Mouse (Mus musculus) lung, postnatal 0 days (tissue): Measurements from ENCODE around the gene Slc2a4. TPM values are rescaled to one million over a fixed set of nuclear protein-coding genes. Genes with fewer than 3 reads are reported as not detected.
A peak's percentile ranks its signal among the peaks of the same experiment; 100 is the strongest.
"Not testable (repeated sequence)": the region's sequence is repeated elsewhere in the genome, so short reads cannot be mapped to it uniquely, and the experiment has no call there.

ENCODE experiments used
- ATAC-seq: fragments of 200-750 bp; cut with Nextera tagmentation; 2 replicates; pipeline ENCODE4 v1.8.0; 2017; ENCODE audit warnings: moderate library complexity
- DNase-seq: peaks from one replicate; pipeline ENCODE4 v3.0.0-alpha.2; 2016; ENCODE audit warnings: low spot score
- H3K27ac ChIP-seq: fragments of 300-500 bp; sonication (generic); 2 replicates; pipeline ENCODE4 v1.5.1; 2014; ENCODE audit warnings: antibody characterized with exemption, mild to moderate bottlenecking, low read length, mixed read lengths
- H3K27me3 ChIP-seq: fragments of 300-500 bp; sonication (generic); replicated peaks from 2 replicates; pipeline ENCODE4 v1.6.1; 2014; ENCODE audit warnings: low read length, mixed read lengths; ENCODE audit not compliant: insufficient read depth
- H3K36me3 ChIP-seq: fragments of 300-500 bp; sonication (generic); 2 replicates; pipeline ENCODE4 v1.6.1; 2014; ENCODE audit warnings: low read length, mixed read lengths; ENCODE audit not compliant: insufficient read depth
- H3K4me1 ChIP-seq: fragments of 300-500 bp; sonication (generic); 2 replicates; pipeline ENCODE4 v1.6.1; 2014; ENCODE audit warnings: antibody characterized with exemption, low read depth, low read length, mixed read lengths; ENCODE audit not compliant: insufficient read depth
- H3K4me2 ChIP-seq: fragments of 300-500 bp; sonication (generic); replicated peaks from 2 replicates; pipeline ENCODE4 v1.6.1; 2014; ENCODE audit warnings: low read depth, mild to moderate bottlenecking, low read length, moderate library complexity, mixed read lengths
- H3K4me3 ChIP-seq: fragments of 300-500 bp; sonication (generic); 2 replicates; pipeline ENCODE4 v1.5.1; 2014; ENCODE audit warnings: low read depth, low read length
- H3K9ac ChIP-seq: fragments of 300-500 bp; sonication (generic); replicated peaks from 2 replicates; pipeline ENCODE4 v1.6.1; 2014; ENCODE audit warnings: low read depth, mild to moderate bottlenecking
- H3K9me3 ChIP-seq: fragments of 300-500 bp; sonication (generic); 2 replicates; pipeline ENCODE4 v1.6.1; 2016; ENCODE audit warnings: low read length, mixed read lengths
- CTCF ChIP-seq: IDR thresholded peaks from 2 replicates; pipeline ENCODE4 v1.5.1; 2016; ENCODE audit warnings: antibody characterized with exemption, mild to moderate bottlenecking
- EP300 ChIP-seq: IDR thresholded peaks from 2 replicates; pipeline ENCODE4 v1.6.1; 2016; ENCODE audit warnings: antibody characterized with exemption, mild to moderate bottlenecking, control low read depth
- WGBS: fragments of 180-500 bp; shearing (Covaris S2); extraction: QIAGEN DNeasy Blood & Tissue Kit; methylation state at CpG from one replicate; pipeline ENCODE4 v1.1.7; 2014; 5-methylcytosine and 5-hydroxymethylcytosine counted together
- polyA plus RNA-seq: library from polyadenylated mRNA; unstranded; fragments of >200 nt; fragmentation: Nextera tagmentation; extraction: Ambion mirVana; gene quantifications from 2 replicates; pipeline ENCODE4 v1.2.1, GENCODE M21; 2015

Gene Slc2a4
- polyA plus RNA-seq, 1 experiment from 2014 or later: 3.7 TPM

DNA sequence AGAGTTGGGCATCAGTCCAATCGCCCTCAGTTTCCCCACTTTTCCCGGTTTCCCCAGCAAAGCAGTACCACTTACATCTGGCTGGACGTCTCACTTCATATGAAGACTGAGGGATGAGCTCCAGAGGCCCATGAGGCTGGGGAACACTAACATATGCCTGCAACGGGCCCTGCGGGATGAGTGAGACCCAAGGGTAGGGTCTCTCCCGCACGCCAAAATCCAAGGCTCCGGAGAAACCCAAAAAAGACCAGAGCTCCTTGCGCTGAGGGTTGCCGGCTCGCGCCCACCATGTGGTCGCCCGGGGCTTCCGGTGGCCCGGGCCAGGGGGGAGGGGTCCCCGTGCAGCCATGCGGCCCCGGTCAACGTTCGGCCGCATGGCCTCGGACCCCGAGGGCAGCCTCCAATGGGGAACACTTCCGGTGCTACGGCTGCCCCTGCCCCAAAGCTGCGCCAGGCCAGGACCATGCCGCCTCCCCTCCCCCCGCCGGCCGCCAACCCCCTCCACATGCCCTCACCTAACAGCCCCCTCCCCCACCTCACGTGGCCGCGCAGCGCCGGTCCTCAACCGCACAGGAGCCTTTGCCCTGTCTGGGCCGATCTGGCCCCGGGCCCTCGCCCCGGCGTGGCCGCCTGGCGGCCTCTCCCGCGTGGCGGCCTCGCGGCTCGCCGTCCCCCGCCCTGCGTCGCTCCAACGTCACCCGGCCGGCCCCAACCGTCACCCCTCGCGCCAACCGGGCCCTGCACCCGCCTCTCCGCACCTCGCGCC, 27.5 kb downstream of the Slc2a4 start:
- no peak for DNase-seq

DNA sequence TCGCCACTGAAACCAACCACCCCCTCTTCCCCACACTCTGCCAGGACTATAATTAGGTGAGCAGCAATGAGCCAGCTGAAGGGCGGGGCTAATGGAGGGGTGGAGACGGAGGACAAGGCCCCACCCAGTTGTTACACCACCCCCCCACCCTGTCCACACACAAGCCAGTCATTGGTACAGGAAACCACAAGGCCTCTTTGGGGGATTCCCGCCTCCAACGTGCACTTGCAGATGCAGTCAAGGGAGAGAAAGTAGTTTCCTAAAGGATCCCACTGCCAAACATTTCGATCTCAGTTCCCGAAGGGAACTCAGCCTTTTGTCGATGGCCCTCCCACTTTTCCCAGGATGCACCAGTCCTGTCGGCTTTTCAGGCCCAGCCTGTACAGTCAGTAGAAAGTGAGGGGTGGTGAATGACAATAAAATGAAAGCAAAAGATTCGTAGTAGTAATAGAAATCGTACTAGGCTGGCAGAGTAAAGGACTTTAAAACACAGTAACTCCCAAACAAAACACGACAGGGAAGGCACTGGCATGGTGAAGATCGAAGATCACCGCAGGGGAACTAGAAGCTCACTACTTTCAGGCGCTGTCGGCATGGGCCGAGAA, 28.2 kb downstream of the Slc2a4 start:
- TF ChIP-seq EP300: no peak
- no peak for TF ChIP-seq CTCF
- peak overlapping the region; percentile 89 for H3K9ac ChIP-seq
- H3K4me3 ChIP-seq: peak overlapping the region; percentile 92
- H3K27me3 ChIP-seq: no peaks in the 10 kb centered on the region
- H3K4me2 ChIP-seq: peak overlapping the region; percentile 99
- DNase-seq (peak; percentile 94), ATAC-seq (peak; percentile 35)
- H3K27ac ChIP-seq: peak overlapping the region; percentile 96
- WGBS: 2% methylated on average over 17 of the region's 17 CpGs
- no peaks in the 10 kb centered on the region for H3K9me3 ChIP-seq
- H3K4me1 ChIP-seq: peaks cover 12% of the 10 kb centered on the region; the same call in 1 of the 2 replicates
- peaks cover 30% of the 10 kb centered on the region for H3K36me3 ChIP-seq

More for the DNA sequence above, 27.5 kb downstream of the Slc2a4 start:
- no peak for TF ChIP-seq CTCF
- TF ChIP-seq EP300: no peak
- Histone ChIP-seq H3K9me3 (no peaks in the 10 kb centered on the region), H3K4me1 (peaks cover 8% of the 10 kb centered on the region; the same call in 1 of the 2 replicates), H3K36me3 (peaks cover 26% of the 10 kb centered on the region), H3K27ac (peak overlapping the region; percentile 96), H3K4me3 (peak overlapping the region; percentile 92), H3K27me3 (no peaks in the 10 kb centered on the region), H3K4me2 (peak overlapping the region; percentile 99), H3K9ac (peak overlapping the region; percentile 89)
- ATAC-seq: peak; percentile 16
- under 1% methylated on average over 39 of the region's 65 CpGs for WGBS

DNA sequence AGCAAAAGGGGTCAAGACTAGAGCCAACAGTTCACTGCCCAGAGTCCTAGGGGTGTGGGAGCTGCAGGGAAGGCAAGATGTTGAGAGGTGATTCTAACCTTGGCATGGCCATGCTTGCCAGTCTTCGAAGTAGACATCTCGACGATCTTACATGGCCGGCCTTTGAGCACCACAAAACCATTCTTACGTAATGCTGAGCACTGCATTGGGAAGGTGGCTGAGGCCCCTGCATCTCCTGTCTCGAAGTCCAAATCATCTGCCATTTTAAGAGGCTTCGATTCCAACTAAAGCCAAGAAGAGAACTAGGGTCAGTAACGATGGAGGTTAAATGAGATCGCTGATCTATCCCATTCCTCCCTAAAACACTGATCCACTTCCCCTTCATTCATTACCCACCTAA, 28.9 kb downstream of the Slc2a4 start:
- Histone ChIP-seq H3K36me3 (peaks cover 30% of the 10 kb centered on the region), H3K4me3 (peak overlapping the region; percentile 92; the same call in 1 of the 2 replicates)

DNA sequence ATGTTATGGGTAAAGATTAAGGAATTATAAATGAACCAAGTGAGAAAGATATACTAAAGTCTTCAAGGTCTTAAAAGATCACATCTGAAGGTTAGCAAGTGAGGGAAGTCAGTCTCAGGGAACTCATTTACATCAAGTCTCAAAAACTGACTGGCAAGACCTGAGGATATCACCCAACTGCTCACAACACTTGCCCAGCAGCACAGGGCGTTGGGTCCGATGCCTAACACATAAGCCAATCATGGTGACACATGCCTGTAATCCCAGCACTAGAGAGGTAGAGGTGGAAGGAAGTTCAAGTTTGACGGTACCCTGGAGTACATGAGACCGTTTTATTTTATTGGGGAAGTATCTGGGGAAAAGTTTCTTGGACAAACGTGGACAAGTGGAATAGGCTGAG, 29.9 kb downstream of the Slc2a4 start:
- WGBS: 75% methylated on average over 5 of the region's 5 CpGs
- Histone ChIP-seq H3K4me2 (no peak overlapping the region), H3K27ac (no peak overlapping the region), H3K36me3 (peaks cover 30% of the 10 kb centered on the region), H3K9me3 (no peaks in the 10 kb centered on the region), H3K9ac (no peak overlapping the region), H3K4me1 (peaks cover 16% of the 10 kb centered on the region; the same call in 1 of the 2 replicates), H3K4me3 (no peak overlapping the region), H3K27me3 (no peaks in the 10 kb centered on the region)
- no peak for ATAC-seq
- no peak for DNase-seq
- TF ChIP-seq CTCF (no peak), EP300 (no peak)

More for the DNA sequence above, 28.9 kb downstream of the Slc2a4 start:
- no peak for DNase-seq
- H3K4me2 ChIP-seq: peak overlapping the region; percentile 99
- peak overlapping the region; percentile 96 for H3K27ac ChIP-seq
- peaks cover 16% of the 10 kb centered on the region; the same call in 1 of the 2 replicates for H3K4me1 ChIP-seq
- ATAC-seq: no peak
- H3K9me3 ChIP-seq: no peaks in the 10 kb centered on the region
- WGBS: 66% methylated on average over 9 of the region's 9 CpGs
- H3K9ac ChIP-seq: peak overlapping the region; percentile 89; the same call in 1 of the 2 replicates
- H3K27me3 ChIP-seq: no peaks in the 10 kb centered on the region
- no peak for TF ChIP-seq EP300
- no peak for TF ChIP-seq CTCF

GRCm38 (mm10) chr11:69917379-69917948, 30.5 kb downstream of the Slc2a4 start:
- 82% methylated on average over 8 of the region's 8 CpGs for WGBS
- peaks cover 30% of the 10 kb centered on the region for H3K36me3 ChIP-seq
- peaks cover 16% of the 10 kb centered on the region; the same call in 1 of the 2 replicates for H3K4me1 ChIP-seq
- H3K9ac ChIP-seq: no peak overlapping the region
- H3K4me2 ChIP-seq: no peak overlapping the region
- DNase-seq (no peak), ATAC-seq (no peak)
- H3K4me3 ChIP-seq: no peak overlapping the region
- no peak overlapping the region for H3K27ac ChIP-seq
- TF ChIP-seq CTCF (no peak), EP300 (no peak)
- no peaks in the 10 kb centered on the region for H3K9me3 ChIP-seq
- no peaks in the 10 kb centered on the region for H3K27me3 ChIP-seq

GRCm38 (mm10) chr11:69916652-69917378, 31.2 kb downstream of the Slc2a4 start:
- ATAC-seq, H3K9ac ChIP-seq, H3K4me3 ChIP-seq, H3K27ac ChIP-seq, DNase-seq, H3K9me3 ChIP-seq, H3K27me3 ChIP-seq, H3K4me2 ChIP-seq: not testable (repeated sequence)
- Histone ChIP-seq H3K4me1 (peaks cover 16% of the 10 kb centered on the region; the same call in 1 of the 2 replicates), H3K36me3 (peaks cover 34% of the 10 kb centered on the region)
- WGBS: 46% methylated on average over 6 of the region's 7 CpGs
